Mouse (Mus musculus): ENCODE data around the gene Bricd5.

DNA sequence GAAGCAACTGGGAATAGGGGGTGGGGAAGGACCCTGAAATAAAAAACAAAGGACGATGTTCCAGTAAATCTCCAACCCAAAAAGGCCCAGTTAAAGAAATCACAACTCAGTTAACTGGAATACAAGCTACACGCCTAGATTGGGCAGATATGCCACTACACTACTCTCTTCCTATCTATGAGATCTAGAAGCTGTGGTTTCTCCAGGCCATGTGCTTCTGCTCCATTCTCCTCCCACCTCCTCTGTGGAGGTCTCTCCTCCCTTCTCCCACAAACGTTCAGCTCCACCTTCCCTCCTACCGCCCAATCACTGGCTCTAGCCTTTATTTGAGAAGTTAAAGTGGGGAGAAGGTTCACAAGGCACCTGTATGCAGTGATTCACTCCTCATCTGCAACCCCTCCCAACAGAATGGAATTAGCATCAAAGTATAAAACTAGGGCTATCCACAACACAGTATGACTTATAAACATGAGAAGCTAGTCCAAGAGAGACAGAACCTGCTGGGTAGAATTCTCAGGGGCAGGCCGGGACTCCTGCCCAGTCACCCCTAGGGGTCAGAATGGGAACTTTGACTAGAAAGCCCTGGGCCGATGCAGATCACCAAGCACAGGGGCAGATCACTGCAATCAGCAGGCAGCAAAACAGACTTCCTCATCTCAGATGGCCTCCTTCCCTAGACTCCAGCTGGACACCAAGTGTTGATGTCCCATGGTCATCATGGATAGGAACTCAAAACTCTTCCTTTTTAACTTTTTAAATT is 10.1 kb upstream of the Bricd5 start:
- TF ChIP-seq POLR2A (IDR thresholded peaks at IDR 0.05; ENCODE audit: low read depth, low read length) (no peak), RAD21 (IDR thresholded peaks at IDR 0.05; ENCODE audit: low read depth, low read length) (no peak)
